ENCODE assay signal across 8 mouse cellular contexts in genomic region chr6:87811675-87812338, GRCm38 (mm10). TPM values are rescaled to one million over a fixed set of nuclear protein-coding genes. Genes with fewer than 3 reads are reported as not detected.
DNase-seq lines count a peak whose midpoint lies in the region; ATAC-seq and TF ChIP-seq lines count a peak whose summit lies in the region.

Rab43 (minus strand) TSS chr6:87812164.

- no peaks in the 10 kb centered on the region for H3K9me3 ChIP-seq in G1E (replicated peaks)
- H3K9me3 ChIP-seq in forebrain, postnatal 0 days (ENCODE audit: low read length): no peaks in the 10 kb centered on the region
- H3K9me3 ChIP-seq in lung, embryonic 15.5 days: no peaks in the 10 kb centered on the region

- DNase-seq in G1E (ENCODE audit: low spot score): peak; percentile 88
- DNase-seq in cerebellum, adult 18-20 months: peak; percentile 93 to 95
- peak; percentile 86 for DNase-seq in forebrain, postnatal 0 days
- DNase-seq in heart, postnatal 4 days: peak; percentile 95
- DNase-seq in layer of hippocampus, adult 8-10 months (ENCODE audit: low spot score in 2 of 2): peak; percentile 82
- DNase-seq in ovary, adult 18-20 months (ENCODE audit: low spot score): peak; percentile 91
- DNase-seq in thymus, postnatal 0 days (ENCODE audit: low spot score): peak; percentile 88

- H3K27ac ChIP-seq in forebrain, postnatal 0 days (ENCODE audit: low read depth, low read length): peak within 1 kb of the TSS; percentile 77
- H3K27ac ChIP-seq in lung, embryonic 15.5 days: peak within 1 kb of the TSS; percentile 92

- peak within 1 kb of the TSS; percentile 79 for H3K9ac ChIP-seq in forebrain, postnatal 0 days
- H3K9ac ChIP-seq in lung, embryonic 15.5 days: peak within 1 kb of the TSS; percentile 77

- TF ChIP-seq CTCF in G1E (IDR thresholded peaks at IDR 0.05; ENCODE audit: low read depth, low read length): no peak
- peak; percentile 44 for TF ChIP-seq CTCF in forebrain, postnatal 0 days (IDR thresholded peaks at IDR 0.05; ENCODE audit: low read depth)

- peak within 1 kb of the TSS; percentile 93 for H3K4me2 ChIP-seq in forebrain, postnatal 0 days (ENCODE audit: low read depth)
- H3K4me2 ChIP-seq in lung, embryonic 15.5 days: peak within 1 kb of the TSS; percentile 89

- under 1% methylated on average over 49 of the region's 56 CpGs for WGBS in forebrain, postnatal 0 days
- WGBS in lung, embryonic 15.5 days: under 1% methylated on average over 50 of the region's 56 CpGs

- peak; percentile 74 for ATAC-seq in G1E (ENCODE audit: extremely low read depth, insufficient number of reproducible peaks, low FRiP score, poor library complexity, severe bottlenecking)
- ATAC-seq in forebrain, postnatal 0 days: peak; percentile 98
- ATAC-seq in lung, embryonic 15.5 days (ENCODE audit: borderline replicate concordance, extremely low read depth, low FRiP score, low TSS enrichment): peak; percentile 97

- H3K36me3 ChIP-seq in G1E (replicated peaks): peaks cover 73% of the 10 kb centered on the region
- peaks cover 17% of the 10 kb centered on the region for H3K36me3 ChIP-seq in forebrain, postnatal 0 days (ENCODE audit: insufficient read depth)
- peaks cover 11% of the 10 kb centered on the region; the same call in 1 of the 2 replicates for H3K36me3 ChIP-seq in lung, embryonic 15.5 days

- H3K4me3 ChIP-seq in G1E (ENCODE audit: low read depth, low read length): peak within 1 kb of the TSS; percentile 79
- peak within 1 kb of the TSS; percentile 84 for H3K4me3 ChIP-seq in forebrain, postnatal 0 days (ENCODE audit: low read depth, low read length)
- peak within 1 kb of the TSS; percentile 84 for H3K4me3 ChIP-seq in lung, embryonic 15.5 days

- H3K27me3 ChIP-seq in G1E (ENCODE audit: insufficient read depth, low read length): no peaks in the 10 kb centered on the region
- H3K27me3 ChIP-seq in forebrain, postnatal 0 days (ENCODE audit: insufficient read depth, low read length): no peaks in the 10 kb centered on the region
- H3K27me3 ChIP-seq in lung, embryonic 15.5 days: no peaks in the 10 kb centered on the region

- H3K4me1 ChIP-seq in G1E (ENCODE audit: insufficient read depth, low read depth, low read length): peaks cover 51% of the 10 kb centered on the region
- H3K4me1 ChIP-seq in forebrain, postnatal 0 days (ENCODE audit: insufficient read depth): no peaks in the 10 kb centered on the region
- peaks cover 19% of the 10 kb centered on the region for H3K4me1 ChIP-seq in lung, embryonic 15.5 days

RNA-seq across cellular contexts. Expression of gene Rab43, which starts in this region (rescaled TPM):
- total RNA-seq in G1E (2014; fragmentation: Nextera tagmentation): 20.1 and 34.8 TPM in 2 replicates
- total RNA-seq in G1E (2017): 11.5 and 15.5 TPM in 2 replicates
- 30.8 and 62.5 TPM in 2 replicates for polyA plus RNA-seq in G1E (2012)
- 14.2 and 24.3 TPM in 2 replicates for total RNA-seq in forebrain, postnatal 0 days (2014; rRNA removed)
- polyA plus RNA-seq in forebrain, postnatal 0 days (2015; fragmentation: Nextera tagmentation; extraction: Ambion mirVana): 7.2 and 9.3 TPM in 2 replicates
- total RNA-seq in heart, postnatal 4 days (2021): 10 to 100 TPM; 19.7 TPM
- 10 to 100 TPM; 18.9 to 23.5 (median 20.0) TPM for total RNA-seq in layer of hippocampus, adult 8-10 months (2022)
- 12.6 and 12.9 TPM in 2 replicates for polyA plus RNA-seq in lung, embryonic 15.5 days (2015; fragmentation: Nextera tagmentation; extraction: Ambion mirVana)
- 9.9 and 11.7 TPM in 2 replicates for polyA plus RNA-seq in thymus, postnatal 0 days (2015; fragmentation: Nextera tagmentation; extraction: Ambion mirVana)

Comparison
In these comparisons a context has a peak if more than half of its experiments do, and no peak if none do; other contexts are left out.
1. Peak in every context shown above with its lines: DNase-seq, ATAC-seq, H3K4me3 ChIP-seq and H3K27ac ChIP-seq.